Mouse (Mus musculus) common myeloid progenitor, adult 5-6 weeks (primary cell): ENCODE results near the gene Cdkl5. TPM values are rescaled to one million over a fixed set of nuclear protein-coding genes. Genes with fewer than 3 reads are reported as not detected.
A peak's percentile ranks its signal among the peaks of the same experiment; 100 is the strongest.

Source experiments
- ATAC-seq: replicated peaks from 2 replicates; pipeline ENCODE4 v1.8.0; 2016; ENCODE audit warnings: low read depth, mild to moderate bottlenecking, moderate TSS enrichment, inconsistent platforms; ENCODE audit not compliant: poor library complexity, severe bottlenecking
- total RNA-seq: library from RNA; stranded (forward); fragments of 200-1000, 187-1606 nt; gene quantifications from 2 replicates; pipeline ENCODE4 v1.2.3, GENCODE M21; 2017

Gene Cdkl5
- total RNA-seq = 1.5 and 2.4 TPM in 2 replicates

GRCm38 (mm10) chrX:160994543-160995121 is at the start of gene Cdkl5:
Gene Cdkl5, minus strand, starts transcription at chrX:160994704.
- ATAC-seq = peak; percentile 95

GRCm38 (mm10) chrX:161033235-161033803 is 38.8 kb upstream of the Cdkl5 start:
- ATAC-seq = peak; percentile 58

- no peak for ATAC-seq
Measured at GRCm38 (mm10) chrX:161032423-161032822, 37.9 kb upstream of the Cdkl5 start.

GRCm38 (mm10) chrX:161030233-161030632 is 35.7 kb upstream of the Cdkl5 start:
- ATAC-seq = no peak

- ATAC-seq = no peak
Measured at GRCm38 (mm10) chrX:161024475-161024874, 30.0 kb upstream of the Cdkl5 start.

GRCm38 (mm10) chrX:161021548-161021947 is 27.0 kb upstream of the Cdkl5 start:
- ATAC-seq = no peak

- no peak for ATAC-seq
Measured at GRCm38 (mm10) chrX:161018179-161018578, 23.7 kb upstream of the Cdkl5 start.

- no peak for ATAC-seq
Measured at GRCm38 (mm10) chrX:161006272-161006671, 11.8 kb upstream of the Cdkl5 start.

- no peak for ATAC-seq
Measured at GRCm38 (mm10) chrX:160996051-160996450, 1.5 kb upstream of the Cdkl5 start.

- ATAC-seq = peak; percentile 66
Measured at GRCm38 (mm10) chrX:160995131-160995667, 695 bp upstream of the Cdkl5 start.

GRCm38 (mm10) chrX:160993749-160994539 is 560 bp downstream of the Cdkl5 start:
- ATAC-seq = peak; percentile 6; the same call in 1 of the 2 replicates

- ATAC-seq = no peak
Measured at GRCm38 (mm10) chrX:160992703-160993102, 1.8 kb downstream of the Cdkl5 start.

GRCm38 (mm10) chrX:160990276-160990675 is 4.2 kb downstream of the Cdkl5 start:
- ATAC-seq = no peak

GRCm38 (mm10) chrX:160977919-160978318 is 16.6 kb downstream of the Cdkl5 start:
- no peak for ATAC-seq

- no peak for ATAC-seq
Measured at GRCm38 (mm10) chrX:160971991-160972545, 22.4 kb downstream of the Cdkl5 start.

GRCm38 (mm10) chrX:160958593-160959131 is 35.8 kb downstream of the Cdkl5 start:
- ATAC-seq = no peak

- ATAC-seq = no peak
Measured at GRCm38 (mm10) chrX:160949583-160949982, 44.9 kb downstream of the Cdkl5 start.

- ATAC-seq = no peak
Measured at GRCm38 (mm10) chrX:160944722-160945121, 49.8 kb downstream of the Cdkl5 start.

GRCm38 (mm10) chrX:160935541-160935940 is 59.0 kb downstream of the Cdkl5 start:
- ATAC-seq = peak; percentile 62; the same call in 1 of the 2 replicates

- 0 out of 2 replicates have a peak, but pooled peaks have one; percentile 45 for ATAC-seq
Measured at GRCm38 (mm10) chrX:160930656-160931055, 63.8 kb downstream of the Cdkl5 start.
